Mouse (Mus musculus): ENCODE data around the gene Mzf1. TPM values are rescaled to one million over a fixed set of nuclear protein-coding genes. Genes with fewer than 3 reads are reported as not detected.

Gene Mzf1
- total and polyA plus RNA-seq, 3 experiments: 0.77 to 2.4 TPM; not detected in 1

GRCm38 (mm10) chr7:13037901-13038555 lies 16.5 kb downstream of the Mzf1 start, which contains the start of gene Ube2m (continued):
- TF ChIP-seq TCF12 (IDR thresholded peaks at IDR 0.05; ENCODE audit: low read depth, low read length) (peak; percentile 40), ELF1 (IDR thresholded peaks at IDR 0.05; ENCODE audit: low read depth, low read length) (peak; percentile 88), HCFC1 (IDR thresholded peaks at IDR 0.05; ENCODE audit: low read depth, low read length) (peak; percentile 77)

GRCm38 (mm10) chr7:13037366-13037765 lies 17.2 kb downstream of the Mzf1 start:
- Histone ChIP-seq H3K79me2 (ENCODE audit: control insufficient read depth, insufficient read depth, low read length, poor library complexity) (peaks cover 25% of the 10 kb centered on the region), H3K4me1 (ENCODE audit: control insufficient read depth in 1 of 2, insufficient read depth in 2 of 2, low read length in 2 of 2) (peaks cover 5 to 28% of the 10 kb centered on the region in 2 experiments; a peak in 3 of 4 replicates), H3K9ac (ENCODE audit: control insufficient read depth, low read depth, low read length, poor library complexity, severe bottlenecking) (peak overlapping the region; percentile 98), H3K9me3 (replicated peaks; ENCODE audit: insufficient read depth, low read length) (no peaks in the 10 kb centered on the region), H3K4me3 (ENCODE audit: control insufficient read depth in 1 of 2, insufficient read depth in 1 of 2, low read depth in 2 of 2, low read length in 2 of 2) (peak overlapping the region; percentile 95 to 97), H3K27me3 (ENCODE audit: control insufficient read depth in 1 of 2, insufficient read depth in 2 of 2, low read length in 2 of 2) (no peaks in the 10 kb centered on the region), H3K36me3 (ENCODE audit: control insufficient read depth in 1 of 2, insufficient read depth in 2 of 2, low read length in 2 of 2) (peaks cover 0 to 14% of the 10 kb centered on the region in 2 experiments; a peak in 2 of 4 replicates), H3K27ac (ENCODE audit: control insufficient read depth, low read depth, low read length) (peak overlapping the region; percentile 71)
- no peak for DNase-seq (ENCODE audit: low read depth, low spot score)
- TF ChIP-seq SIN3A (IDR thresholded peaks at IDR 0.05; ENCODE audit: low read length): peak; percentile 12; the same call in 1 of the 2 replicates
- TF ChIP-seq SMC3 (IDR thresholded peaks at IDR 0.05; ENCODE audit: low read depth, low read length): no peak
- TF ChIP-seq CHD1 (IDR thresholded peaks at IDR 0.05; ENCODE audit: low read depth, low read length): no peak

- peaks cover 5 to 30% of the 10 kb centered on the region in 2 experiments; a peak in 3 of 4 replicates for H3K4me1 ChIP-seq (ENCODE audit: control insufficient read depth in 1 of 2, insufficient read depth in 2 of 2, low read length in 2 of 2)
- peak overlapping the region; percentile 71 for H3K27ac ChIP-seq (ENCODE audit: control insufficient read depth, low read depth, low read length)
Measured at GRCm38 (mm10) chr7:13036806-13037205, 17.8 kb downstream of the Mzf1 start.

DNA sequence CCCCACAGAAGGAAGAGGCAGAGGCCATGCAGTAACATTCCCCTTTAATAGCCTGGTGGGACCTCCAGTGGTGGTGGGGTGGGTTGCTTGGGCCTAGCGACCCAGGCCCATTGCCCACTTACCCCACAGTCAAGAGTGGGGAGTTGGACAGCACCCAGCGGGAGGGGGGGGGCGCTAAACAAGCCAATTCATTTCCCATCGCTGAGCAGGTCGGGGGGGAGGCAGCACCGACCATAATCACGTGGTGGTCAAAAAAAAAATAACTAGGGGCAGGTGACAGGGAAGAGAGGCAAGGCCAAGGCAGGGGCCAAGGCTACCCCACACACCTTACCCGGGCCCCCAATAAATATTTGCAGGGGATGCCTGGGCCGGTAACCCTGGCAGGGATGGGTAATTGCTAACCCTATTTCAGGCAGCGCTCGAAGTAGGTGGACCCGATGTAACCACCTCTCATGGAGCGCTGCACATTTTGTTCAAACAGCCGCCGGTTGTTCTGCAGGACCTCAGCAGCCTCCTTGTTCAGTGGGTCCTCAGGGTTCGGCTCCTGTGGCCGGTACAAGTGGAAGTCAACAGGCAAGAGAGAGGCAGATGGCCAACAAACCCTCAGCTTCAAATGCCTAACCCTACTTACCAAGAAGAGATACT lies 19.2 kb downstream of the Mzf1 start:
- Histone ChIP-seq H3K9me3 (replicated peaks; ENCODE audit: insufficient read depth, low read length) (no peaks in the 10 kb centered on the region), H3K4me1 (ENCODE audit: control insufficient read depth in 1 of 2, insufficient read depth in 2 of 2, low read length in 2 of 2) (peaks cover 4 to 30% of the 10 kb centered on the region in 2 experiments; a peak in 3 of 4 replicates), H3K79me2 (ENCODE audit: control insufficient read depth, insufficient read depth, low read length, poor library complexity) (peaks cover 25% of the 10 kb centered on the region), H3K9ac (ENCODE audit: control insufficient read depth, low read depth, low read length, poor library complexity, severe bottlenecking) (peak overlapping the region; percentile 69), H3K27me3 (ENCODE audit: control insufficient read depth in 1 of 2, insufficient read depth in 2 of 2, low read length in 2 of 2) (no peaks in the 10 kb centered on the region), H3K4me3 (ENCODE audit: control insufficient read depth in 1 of 2, insufficient read depth in 1 of 2, low read depth in 2 of 2, low read length in 2 of 2) (peak overlapping the region in 1 of 2 experiments; percentile 29; a peak in 1 of 4 replicates), H3K27ac (ENCODE audit: control insufficient read depth, low read depth, low read length) (peak overlapping the region; percentile 82), H3K36me3 (ENCODE audit: control insufficient read depth in 1 of 2, insufficient read depth in 2 of 2, low read length in 2 of 2) (peaks cover 0 to 12% of the 10 kb centered on the region in 2 experiments; a peak in 2 of 4 replicates)
- no peak for TF ChIP-seq CHD2 (IDR thresholded peaks at IDR 0.05; ENCODE audit: low read length)
- TF ChIP-seq E2F4 (IDR thresholded peaks at IDR 0.05; ENCODE audit: borderline replicate concordance, low read depth, low read length): no peak
- TF ChIP-seq HCFC1 (IDR thresholded peaks at IDR 0.05; ENCODE audit: low read depth, low read length): no peak
- TF ChIP-seq RAD21 (IDR thresholded peaks at IDR 0.05; ENCODE audit: low read depth, low read length): no peak
- no peak for TF ChIP-seq USF2 (IDR thresholded peaks at IDR 0.05; ENCODE audit: borderline replicate concordance in 1 of 2, insufficient read depth in 1 of 2, low read depth in 1 of 2, low read length in 2 of 2)
- DNase-seq (ENCODE audit: low read depth, low spot score): no peak

More at GRCm38 (mm10) chr7:13036806-13037205, 17.8 kb downstream of the Mzf1 start:
- H3K9ac ChIP-seq (ENCODE audit: control insufficient read depth, low read depth, low read length, poor library complexity, severe bottlenecking): peak overlapping the region; percentile 98
- H3K79me2 ChIP-seq (ENCODE audit: control insufficient read depth, insufficient read depth, low read length, poor library complexity): peaks cover 25% of the 10 kb centered on the region
- no peaks in the 10 kb centered on the region for H3K9me3 ChIP-seq (replicated peaks; ENCODE audit: insufficient read depth, low read length)
- peak overlapping the region; percentile 95 to 97 for H3K4me3 ChIP-seq (ENCODE audit: control insufficient read depth in 1 of 2, insufficient read depth in 1 of 2, low read depth in 2 of 2, low read length in 2 of 2)
- H3K27me3 ChIP-seq (ENCODE audit: control insufficient read depth in 1 of 2, insufficient read depth in 2 of 2, low read length in 2 of 2): no peaks in the 10 kb centered on the region
- peaks cover 0 to 14% of the 10 kb centered on the region in 2 experiments; a peak in 2 of 4 replicates for H3K36me3 ChIP-seq (ENCODE audit: control insufficient read depth in 1 of 2, insufficient read depth in 2 of 2, low read length in 2 of 2)
- DNase-seq (ENCODE audit: low read depth, low spot score): peak; percentile 41
- TF ChIP-seq GATA1 (IDR thresholded peaks at IDR 0.05; ENCODE audit: low read depth, low read length) (peak; percentile 37; the same call in 1 of the 2 replicates), USF1 (IDR thresholded peaks at IDR 0.05; ENCODE audit: low read depth, low read length) (no peak), MXI1 (IDR thresholded peaks at IDR 0.05; ENCODE audit: low read depth, low read length) (0 out of 2 replicates have a peak, but pooled peaks have one; percentile 27), EP300 (IDR thresholded peaks at IDR 0.05; ENCODE audit: low read depth in 1 of 2, low read length in 2 of 2) (no peak), ZC3H11A (IDR thresholded peaks at IDR 0.05; ENCODE audit: low read depth, low read length) (no peak), BHLHE40 (IDR thresholded peaks at IDR 0.05; ENCODE audit: borderline replicate concordance, low read depth, low read length) (no peak)
